Mouse (Mus musculus): Measurements from ENCODE around the gene Lingo4. TPM values are rescaled to one million over a fixed set of nuclear protein-coding genes. Genes with fewer than 3 reads are reported as not detected.

Lingo4 gene
- polyA plus RNA-seq, 1 experiment from 2014 or later, result not detected

- Histone ChIP-seq H3K4me3 (ENCODE audit: low read depth, low read length) (no peak overlapping the region), H3K36me3 (ENCODE audit: control insufficient read depth, insufficient read depth, low read length) (no peaks in the 10 kb centered on the region), H3K27me3 (replicated peaks; ENCODE audit: control insufficient read depth, insufficient read depth, low read length) (peaks cover 15% of the 10 kb centered on the region), H3K4me2 (no peak overlapping the region), H3K9me3 (ENCODE audit: control insufficient read depth, low read length) (no peaks in the 10 kb centered on the region), H3K9ac (ENCODE audit: low read depth, low read length) (no peak overlapping the region), H3K4me1 (replicated peaks; ENCODE audit: control insufficient read depth, insufficient read depth, low read length) (no peaks in the 10 kb centered on the region; the same call in 1 of the 2 replicates), H3K27ac (ENCODE audit: low read depth, low read length) (no peak overlapping the region)
- ATAC-seq (replicated peaks; ENCODE audit: low FRiP score), result no peak
- no peak for DNase-seq (ENCODE audit: low spot score)
- WGBS, result 14% methylated on average over 13 of the region's 13 CpGs
These were observed 21.0 kb upstream of the Lingo4 start for GRCm38 (mm10) chr3:94377028-94377923.

GRCm38 (mm10) chr3:94379831-94380510 lies 18.3 kb upstream of the Lingo4 start:
- no peak overlapping the region for H3K4me2 ChIP-seq
- H3K9ac ChIP-seq (ENCODE audit: low read depth, low read length), result no peak overlapping the region
- no peaks in the 10 kb centered on the region for H3K36me3 ChIP-seq (ENCODE audit: control insufficient read depth, insufficient read depth, low read length)
- DNase-seq (ENCODE audit: low spot score), result no peak
- ATAC-seq (replicated peaks; ENCODE audit: low FRiP score), result no peak
- H3K4me1 ChIP-seq (replicated peaks; ENCODE audit: control insufficient read depth, insufficient read depth, low read length), result no peaks in the 10 kb centered on the region
- H3K27ac ChIP-seq (ENCODE audit: low read depth, low read length), result no peak overlapping the region
- no peak overlapping the region for H3K4me3 ChIP-seq (ENCODE audit: low read depth, low read length)
- no peaks in the 10 kb centered on the region for H3K9me3 ChIP-seq (ENCODE audit: control insufficient read depth, low read length)
- H3K27me3 ChIP-seq (replicated peaks; ENCODE audit: control insufficient read depth, insufficient read depth, low read length), result peaks cover under 1% of the 10 kb centered on the region; the same call in 1 of the 2 replicates
- 25% methylated on average over 9 of the region's 9 CpGs for WGBS

GRCm38 (mm10) chr3:94382308-94382707 lies 16.0 kb upstream of the Lingo4 start:
- no peak for DNase-seq (ENCODE audit: low spot score)
- WGBS, result 41% methylated on average over 5 of the region's 5 CpGs

GRCm38 (mm10) chr3:94383476-94383875 lies 14.8 kb upstream of the Lingo4 start:
- Histone ChIP-seq H3K9me3 (ENCODE audit: control insufficient read depth, low read length) (no peaks in the 10 kb centered on the region), H3K9ac (ENCODE audit: low read depth, low read length) (no peak overlapping the region), H3K4me2 (no peak overlapping the region), H3K4me3 (ENCODE audit: low read depth, low read length) (no peak overlapping the region), H3K36me3 (ENCODE audit: control insufficient read depth, insufficient read depth, low read length) (no peaks in the 10 kb centered on the region), H3K4me1 (replicated peaks; ENCODE audit: control insufficient read depth, insufficient read depth, low read length) (no peaks in the 10 kb centered on the region), H3K27ac (ENCODE audit: low read depth, low read length) (no peak overlapping the region), H3K27me3 (replicated peaks; ENCODE audit: control insufficient read depth, insufficient read depth, low read length) (no peaks in the 10 kb centered on the region)
- no peak for DNase-seq (ENCODE audit: low spot score)
- ATAC-seq (replicated peaks; ENCODE audit: low FRiP score), result no peak
- WGBS, result 49% methylated on average over 3 of the region's 3 CpGs

More at GRCm38 (mm10) chr3:94382308-94382707, 16.0 kb upstream of the Lingo4 start:
- Histone ChIP-seq H3K9me3 (ENCODE audit: control insufficient read depth, low read length) (no peaks in the 10 kb centered on the region), H3K27me3 (replicated peaks; ENCODE audit: control insufficient read depth, insufficient read depth, low read length) (no peaks in the 10 kb centered on the region), H3K4me3 (ENCODE audit: low read depth, low read length) (no peak overlapping the region), H3K36me3 (ENCODE audit: control insufficient read depth, insufficient read depth, low read length) (no peaks in the 10 kb centered on the region), H3K4me1 (replicated peaks; ENCODE audit: control insufficient read depth, insufficient read depth, low read length) (no peaks in the 10 kb centered on the region), H3K27ac (ENCODE audit: low read depth, low read length) (no peak overlapping the region), H3K9ac (ENCODE audit: low read depth, low read length) (no peak overlapping the region), H3K4me2 (no peak overlapping the region)
- no peak for ATAC-seq (replicated peaks; ENCODE audit: low FRiP score)

- H3K4me2 ChIP-seq, result no peak overlapping the region
- H3K4me3 ChIP-seq (ENCODE audit: low read depth, low read length), result no peak overlapping the region
- no peaks in the 10 kb centered on the region for H3K4me1 ChIP-seq (replicated peaks; ENCODE audit: control insufficient read depth, insufficient read depth, low read length)
- no peaks in the 10 kb centered on the region for H3K36me3 ChIP-seq (ENCODE audit: control insufficient read depth, insufficient read depth, low read length)
- no peaks in the 10 kb centered on the region for H3K9me3 ChIP-seq (ENCODE audit: control insufficient read depth, low read length)
- H3K27me3 ChIP-seq (replicated peaks; ENCODE audit: control insufficient read depth, insufficient read depth, low read length), result no peaks in the 10 kb centered on the region
- no peak overlapping the region for H3K27ac ChIP-seq (ENCODE audit: low read depth, low read length)
- ATAC-seq (replicated peaks; ENCODE audit: low FRiP score) (no peak), DNase-seq (ENCODE audit: low spot score) (no peak)
- WGBS, result 56% methylated on average over 4 of the region's 4 CpGs
- H3K9ac ChIP-seq (ENCODE audit: low read depth, low read length), result no peak overlapping the region
These were observed 11.6 kb upstream of the Lingo4 start for GRCm38 (mm10) chr3:94386671-94387070.

GRCm38 (mm10) chr3:94387391-94387790 lies 10.9 kb upstream of the Lingo4 start:
- no peak overlapping the region for H3K4me3 ChIP-seq (ENCODE audit: low read depth, low read length)
- H3K4me2 ChIP-seq, result no peak overlapping the region
- no peaks in the 10 kb centered on the region for H3K9me3 ChIP-seq (ENCODE audit: control insufficient read depth, low read length)
- ATAC-seq (replicated peaks; ENCODE audit: low FRiP score) (no peak), DNase-seq (ENCODE audit: low spot score) (no peak)
- H3K9ac ChIP-seq (ENCODE audit: low read depth, low read length), result no peak overlapping the region
- H3K27me3 ChIP-seq (replicated peaks; ENCODE audit: control insufficient read depth, insufficient read depth, low read length), result no peaks in the 10 kb centered on the region
- H3K36me3 ChIP-seq (ENCODE audit: control insufficient read depth, insufficient read depth, low read length), result no peaks in the 10 kb centered on the region
- no peaks in the 10 kb centered on the region for H3K4me1 ChIP-seq (replicated peaks; ENCODE audit: control insufficient read depth, insufficient read depth, low read length)
- H3K27ac ChIP-seq (ENCODE audit: low read depth, low read length), result no peak overlapping the region
- WGBS, result 84% methylated on average over 10 of the region's 10 CpGs

- WGBS, result 50% methylated on average over 5 of the region's 5 CpGs
- H3K36me3 ChIP-seq (ENCODE audit: control insufficient read depth, insufficient read depth, low read length), result no peaks in the 10 kb centered on the region
- no peaks in the 10 kb centered on the region for H3K9me3 ChIP-seq (ENCODE audit: control insufficient read depth, low read length)
- H3K4me2 ChIP-seq, result no peak overlapping the region
- H3K27ac ChIP-seq (ENCODE audit: low read depth, low read length), result no peak overlapping the region
- no peaks in the 10 kb centered on the region for H3K4me1 ChIP-seq (replicated peaks; ENCODE audit: control insufficient read depth, insufficient read depth, low read length)
- DNase-seq (ENCODE audit: low spot score) (no peak), ATAC-seq (replicated peaks; ENCODE audit: low FRiP score) (no peak)
- no peaks in the 10 kb centered on the region for H3K27me3 ChIP-seq (replicated peaks; ENCODE audit: control insufficient read depth, insufficient read depth, low read length)
- no peak overlapping the region for H3K9ac ChIP-seq (ENCODE audit: low read depth, low read length)
- no peak overlapping the region for H3K4me3 ChIP-seq (ENCODE audit: low read depth, low read length)
These were observed 10.3 kb upstream of the Lingo4 start for GRCm38 (mm10) chr3:94388047-94388446.

GRCm38 (mm10) chr3:94389420-94389819 lies 8.9 kb upstream of the Lingo4 start:
- Histone ChIP-seq H3K27ac (ENCODE audit: low read depth, low read length) (no peak overlapping the region), H3K4me2 (no peak overlapping the region), H3K4me3 (ENCODE audit: low read depth, low read length) (no peak overlapping the region), H3K9ac (ENCODE audit: low read depth, low read length) (no peak overlapping the region), H3K4me1 (replicated peaks; ENCODE audit: control insufficient read depth, insufficient read depth, low read length) (no peaks in the 10 kb centered on the region), H3K27me3 (replicated peaks; ENCODE audit: control insufficient read depth, insufficient read depth, low read length) (no peaks in the 10 kb centered on the region), H3K9me3 (ENCODE audit: control insufficient read depth, low read length) (no peaks in the 10 kb centered on the region), H3K36me3 (ENCODE audit: control insufficient read depth, insufficient read depth, low read length) (no peaks in the 10 kb centered on the region)
- DNase-seq (ENCODE audit: low spot score), result no peak
- ATAC-seq (replicated peaks; ENCODE audit: low FRiP score), result no peak
- 91% methylated on average over 16 of the region's 16 CpGs for WGBS

All from liver, embryonic 11.5 days (tissue).